Mouse (Mus musculus) testis, adult 2 months (tissue): ENCODE data around the gene Fmo5. TPM values are rescaled to one million over a fixed set of nuclear protein-coding genes. Genes with fewer than 3 reads are reported as not detected.

Experiments
- H3K27ac ChIP-seq: fragments of 200-500 bp; 2 replicates; pipeline ENCODE4 v1.5.1; 2012; ENCODE audit warnings: low read depth, low read length; ENCODE audit not compliant: control insufficient read depth, insufficient read depth
- H3K27me3 ChIP-seq: fragments of 200-500 bp; 2 replicates; pipeline ENCODE4 v1.6.1; 2012; ENCODE audit warnings: mild to moderate bottlenecking, low read length, moderate library complexity; ENCODE audit not compliant: control insufficient read depth, insufficient read depth
- H3K36me3 ChIP-seq: fragments of 200-500 bp; 2 replicates; pipeline ENCODE4 v1.6.1; 2012; ENCODE audit warnings: mild to moderate bottlenecking, low read length; ENCODE audit not compliant: control insufficient read depth, insufficient read depth
- H3K4me1 ChIP-seq: fragments of 200-500 bp; 2 replicates; pipeline ENCODE4 v1.6.1; 2012; ENCODE audit warnings: low read length; ENCODE audit not compliant: control insufficient read depth, insufficient read depth
- H3K4me3 ChIP-seq: fragments of 200-500 bp; 2 replicates; pipeline ENCODE4 v1.5.1; 2012; ENCODE audit warnings: low read depth, mild to moderate bottlenecking, low read length, moderate library complexity, mixed read lengths; ENCODE audit not compliant: control insufficient read depth
- CTCF ChIP-seq: fragments of 200-500 bp; IDR thresholded peaks from 2 replicates; pipeline ENCODE4 v1.5.1; 2012; ENCODE audit warnings: low read depth, mild to moderate bottlenecking, inconsistent platforms, low read length, moderate library complexity; ENCODE audit not compliant: control insufficient read depth, insufficient read depth, insufficient replicate concordance
- POLR2A ChIP-seq: fragments of 200-500 bp; IDR thresholded peaks from 2 replicates; pipeline ENCODE4 v1.6.1; 2012; ENCODE audit warnings: low read depth, mild to moderate bottlenecking, inconsistent platforms, low read length, moderate library complexity; ENCODE audit not compliant: control insufficient read depth
- polyA plus RNA-seq: library from polyadenylated mRNA; depleted of rRNA; stranded (reverse); fragments of >200 nt; gene quantifications from 2 replicates; pipeline ENCODE4 v1.2.3, GENCODE M21; 2012

Gene Fmo5
- polyA plus RNA-seq, 1 experiment: 1.3 TPM

DNA sequence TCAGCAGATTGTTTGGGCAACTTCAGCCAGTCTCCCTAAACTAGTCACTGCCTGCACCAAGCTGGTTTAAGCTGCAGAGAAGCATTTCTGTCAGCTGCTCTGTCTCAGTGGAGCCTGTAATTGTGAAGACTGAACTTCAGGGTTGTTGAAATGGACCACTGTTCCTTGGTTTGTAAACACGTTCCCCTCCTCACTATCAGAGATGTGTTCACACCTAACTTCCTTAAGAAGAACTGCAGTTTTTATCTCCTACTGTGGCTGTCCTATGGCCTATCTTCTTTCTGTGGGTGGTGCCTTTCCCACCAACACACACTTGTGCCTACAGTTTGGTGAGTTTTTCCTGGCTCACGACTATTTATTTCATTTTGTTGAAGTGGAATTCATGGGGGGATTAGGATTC, 60.7 kb downstream of the Fmo5 start:
- Histone ChIP-seq H3K36me3 (no peaks in the 10 kb centered on the region; the same call in 1 of the 2 replicates), H3K27ac (no peak overlapping the region), H3K27me3 (no peaks in the 10 kb centered on the region), H3K4me3 (no peak overlapping the region), H3K4me1 (peaks cover 1% of the 10 kb centered on the region)
- TF ChIP-seq POLR2A (no peak), CTCF (no peak)

DNA sequence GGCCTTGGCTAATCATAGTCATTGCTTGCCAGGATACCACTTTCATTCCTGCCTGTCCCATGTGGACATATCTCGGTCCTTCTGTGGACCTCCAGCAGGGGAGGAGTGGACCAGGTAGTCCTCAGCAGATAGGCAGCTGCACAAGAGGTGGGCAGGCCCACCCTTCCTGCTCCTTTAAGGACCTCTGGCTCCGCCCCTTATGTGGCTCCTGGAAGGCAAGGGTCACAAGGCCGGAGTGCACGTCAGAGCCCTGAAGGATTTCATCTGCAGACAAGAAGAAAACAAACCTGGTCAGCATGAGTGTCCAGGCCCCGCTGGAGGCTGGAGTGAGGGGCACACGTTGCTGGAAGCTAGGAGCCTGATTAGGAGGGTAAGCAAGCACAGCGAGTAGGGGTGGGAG, 62.0 kb downstream of the Fmo5 start:
- H3K4me1 ChIP-seq: no peaks in the 10 kb centered on the region
- H3K4me3 ChIP-seq: no peak overlapping the region
- TF ChIP-seq CTCF: no peak
- no peak for TF ChIP-seq POLR2A
- H3K27ac ChIP-seq: no peak overlapping the region
- H3K36me3 ChIP-seq: no peaks in the 10 kb centered on the region; the same call in 1 of the 2 replicates
- H3K27me3 ChIP-seq: no peaks in the 10 kb centered on the region

DNA sequence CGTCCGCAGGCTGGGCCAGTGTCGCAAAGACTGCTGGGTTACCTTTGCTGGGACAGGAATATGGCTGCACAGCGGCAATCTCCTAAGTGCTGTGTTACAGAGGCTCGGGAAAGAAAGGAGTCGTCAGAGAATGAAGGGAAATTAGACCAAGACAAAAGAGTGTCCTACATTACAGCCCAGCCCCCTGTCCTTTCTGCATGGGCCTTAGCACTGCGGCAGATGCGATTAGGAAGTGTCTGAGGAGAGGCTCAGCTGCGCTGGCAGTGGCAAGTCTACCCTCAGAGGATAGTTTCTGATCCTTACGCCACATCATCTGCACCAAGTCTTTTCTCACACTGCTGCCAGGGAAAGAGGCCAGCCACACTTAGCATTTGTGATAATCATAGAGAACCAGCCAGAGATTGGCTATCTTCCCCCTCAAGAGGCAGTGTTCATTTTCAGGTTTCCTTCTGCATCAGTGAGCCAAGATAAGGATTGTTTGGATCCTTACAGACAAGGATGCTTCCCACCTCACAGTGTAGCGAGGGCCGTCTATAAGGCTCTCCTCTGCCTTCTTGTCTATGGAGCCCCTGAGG, 62.9 kb downstream of the Fmo5 start:
- TF ChIP-seq POLR2A (no peak), CTCF (no peak)
- H3K27ac ChIP-seq: no peak overlapping the region
- no peaks in the 10 kb centered on the region for H3K4me1 ChIP-seq
- H3K36me3 ChIP-seq: no peaks in the 10 kb centered on the region; the same call in 1 of the 2 replicates
- no peak overlapping the region for H3K4me3 ChIP-seq
- H3K27me3 ChIP-seq: no peaks in the 10 kb centered on the region

DNA sequence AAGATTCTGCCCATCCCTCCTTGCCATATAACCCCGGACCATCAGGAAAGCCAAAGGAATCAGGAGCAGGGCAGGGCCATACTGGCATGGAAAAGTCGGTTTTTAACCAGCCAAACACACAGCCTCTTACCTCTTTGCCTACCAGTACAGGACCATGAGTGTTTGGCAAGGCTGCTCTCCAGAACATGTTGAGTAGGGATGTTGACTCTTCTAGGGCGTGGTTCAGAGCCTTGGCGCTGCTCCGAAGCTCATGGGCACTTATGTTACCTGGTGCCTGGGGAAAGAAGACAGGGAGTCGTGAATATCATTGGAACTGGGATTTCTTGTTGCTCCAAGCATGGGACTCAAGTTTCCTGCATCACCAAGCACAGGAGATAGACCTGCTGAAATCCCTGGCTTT, 65.2 kb downstream of the Fmo5 start:
- H3K27ac ChIP-seq: no peak overlapping the region
- no peaks in the 10 kb centered on the region for H3K4me1 ChIP-seq
- TF ChIP-seq CTCF: no peak
- no peak for TF ChIP-seq POLR2A
- H3K27me3 ChIP-seq: no peaks in the 10 kb centered on the region
- peaks cover 2% of the 10 kb centered on the region for H3K36me3 ChIP-seq
- no peak overlapping the region for H3K4me3 ChIP-seq

DNA sequence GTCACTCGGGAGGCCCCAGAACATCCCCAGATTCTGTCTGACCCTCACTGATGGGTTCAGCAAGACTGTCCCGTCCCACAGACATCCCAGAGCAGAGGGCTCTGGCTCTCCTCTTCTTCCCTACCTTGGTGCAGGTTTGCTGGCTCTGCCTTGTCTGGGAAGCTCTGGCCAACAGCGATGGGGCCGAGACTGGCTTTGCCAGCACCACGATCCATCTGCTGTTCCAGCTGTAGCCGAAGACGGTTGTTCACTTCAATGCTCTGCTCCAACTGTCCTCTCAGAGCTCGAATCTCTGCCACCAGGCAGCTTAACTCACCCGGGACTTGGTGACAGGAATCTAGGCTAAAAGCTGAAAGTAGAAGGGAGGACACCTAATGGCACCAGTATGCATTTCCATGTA, 68.3 kb downstream of the Fmo5 start:
- Histone ChIP-seq H3K4me1 (peaks cover 4% of the 10 kb centered on the region), H3K4me3 (no peak overlapping the region), H3K36me3 (peaks cover 3% of the 10 kb centered on the region; the same call in 1 of the 2 replicates), H3K27me3 (no peaks in the 10 kb centered on the region), H3K27ac (no peak overlapping the region)
- TF ChIP-seq POLR2A: no peak
- no peak for TF ChIP-seq CTCF

DNA sequence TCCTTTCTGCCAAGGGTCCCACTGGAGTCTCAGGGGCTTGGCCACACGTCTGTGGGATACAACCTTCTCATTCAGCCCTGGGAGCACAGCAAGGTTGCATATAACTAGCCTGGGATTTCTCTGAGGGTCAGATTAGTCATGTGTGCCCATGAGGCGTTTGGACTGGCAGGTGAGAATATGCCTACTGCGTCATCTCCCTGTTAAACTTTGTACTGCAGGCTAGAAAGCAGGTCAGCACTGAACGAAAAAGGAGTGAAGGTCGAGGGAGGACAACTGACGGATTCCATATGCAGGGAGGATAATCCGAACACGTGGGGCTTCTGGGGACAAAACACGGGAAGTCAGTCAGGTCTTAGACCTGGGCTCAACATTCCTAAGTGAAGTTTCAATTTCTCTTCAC, 68.7 kb downstream of the Fmo5 start:
- H3K27ac ChIP-seq: no peak overlapping the region
- TF ChIP-seq CTCF (no peak), POLR2A (no peak)
- H3K36me3 ChIP-seq: peaks cover 3% of the 10 kb centered on the region; the same call in 1 of the 2 replicates
- H3K4me3 ChIP-seq: no peak overlapping the region
- peaks cover 5% of the 10 kb centered on the region for H3K4me1 ChIP-seq
- no peaks in the 10 kb centered on the region for H3K27me3 ChIP-seq

DNA sequence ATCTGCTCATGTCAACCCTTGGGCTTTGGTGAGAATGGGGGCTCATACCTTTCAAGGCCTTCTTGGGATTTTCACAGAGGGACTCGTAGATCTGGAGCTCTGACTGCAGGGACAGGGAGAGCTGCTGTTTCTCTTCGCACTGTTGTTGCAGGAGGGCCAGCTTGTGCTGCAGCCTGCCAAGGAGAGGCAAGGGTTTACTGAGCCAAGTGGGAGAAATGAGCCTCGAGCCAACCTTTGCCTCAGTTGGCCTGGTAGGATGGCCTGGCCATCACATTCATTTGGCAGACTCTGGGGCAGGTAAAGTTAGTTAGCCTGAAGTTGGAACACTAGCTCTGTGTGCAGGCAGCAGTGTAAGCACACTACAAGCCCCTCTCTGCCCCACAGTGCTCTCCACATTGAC, 70.5 kb downstream of the Fmo5 start:
- TF ChIP-seq POLR2A (no peak), CTCF (no peak)
- no peaks in the 10 kb centered on the region for H3K27me3 ChIP-seq
- peaks cover 3% of the 10 kb centered on the region; the same call in 1 of the 2 replicates for H3K36me3 ChIP-seq
- peaks cover 5% of the 10 kb centered on the region for H3K4me1 ChIP-seq
- H3K4me3 ChIP-seq: no peak overlapping the region
- no peak overlapping the region for H3K27ac ChIP-seq
